Mouse (Mus musculus): ENCODE measurements around the gene Lsm11. TPM values are rescaled to one million over a fixed set of nuclear protein-coding genes. Genes with fewer than 3 reads are reported as not detected.
"Not testable (repeated sequence)": the region's sequence is repeated elsewhere in the genome, so short reads cannot be mapped to it uniquely, and the experiment has no call there.

Gene Lsm11
- polyA plus RNA-seq, 1 experiment from 2014 or later, result 10.0 TPM

DNA sequence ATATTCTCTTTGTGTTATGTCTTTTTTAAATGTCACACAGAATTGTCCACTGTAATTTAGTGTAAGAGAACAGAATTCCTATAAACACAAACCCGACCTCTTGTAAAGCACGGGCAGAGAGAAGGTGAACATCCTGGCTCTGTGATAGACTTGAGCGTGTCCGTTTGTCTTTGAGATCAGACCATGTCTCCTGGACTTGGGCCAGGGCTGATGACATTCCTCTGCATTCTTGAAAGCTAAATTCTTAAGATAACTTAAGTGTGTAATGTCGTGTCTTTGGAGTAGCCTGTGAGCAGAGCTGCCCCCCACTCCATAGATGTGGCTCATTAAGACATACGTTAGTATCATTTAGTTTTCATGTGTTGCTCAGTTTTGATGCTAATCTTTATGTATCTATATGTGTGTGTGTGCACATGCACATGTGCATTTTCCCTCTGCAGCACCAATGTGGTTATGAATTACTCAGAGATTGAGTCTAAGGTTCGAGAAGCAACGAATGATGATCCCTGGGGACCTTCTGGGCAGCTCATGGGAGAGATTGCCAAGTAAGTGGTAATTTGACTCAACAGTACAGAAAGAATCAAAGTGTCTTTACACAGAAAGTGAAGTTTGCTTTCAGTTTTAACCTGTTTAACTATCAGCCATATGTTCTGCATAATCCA lies 61.3 kb downstream of the Lsm11 start:
- no peak for DNase-seq (ENCODE audit: low spot score)

DNA sequence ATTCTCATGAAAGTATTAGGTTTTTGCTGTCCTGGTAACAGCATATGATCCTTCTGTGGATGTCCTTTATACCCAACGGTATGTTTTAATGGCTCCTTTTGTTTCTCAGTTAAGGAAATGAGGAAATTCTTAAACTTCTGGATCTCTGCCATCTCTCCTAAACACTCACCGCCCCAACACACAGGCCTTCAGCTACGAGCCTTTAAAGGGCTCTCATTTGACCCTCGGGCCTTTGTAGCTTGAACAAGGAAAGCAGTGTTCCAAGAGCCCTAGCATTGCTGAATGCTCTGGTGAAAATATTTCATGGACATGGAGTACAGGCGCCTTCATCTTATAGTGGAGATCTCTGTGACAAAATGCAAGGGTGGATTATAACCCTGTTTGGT lies 63.1 kb downstream of the Lsm11 start:
- no peak for DNase-seq (ENCODE audit: low spot score)

- peak; percentile 14 for DNase-seq (ENCODE audit: low spot score)
Measured at GRCm38 (mm10) chr11:45881026-45881682, 63.6 kb downstream of the Lsm11 start.

- DNase-seq (ENCODE audit: low spot score), result not testable (repeated sequence)
Measured at GRCm38 (mm10) chr11:45879366-45879765, 65.4 kb downstream of the Lsm11 start.

Other genes with a start within 250 kb of the Lsm11 start
- 60.0 and 68.2 TPM in 2 replicates for gene Clint1, start 92.9 kb downstream of the Lsm11 start, polyA plus RNA-seq (2015; fragmentation: Nextera tagmentation; extraction: Ambion mirVana)
- gene Thg1l, start 10.6 kb upstream of the Lsm11 start, polyA plus RNA-seq (2015; fragmentation: Nextera tagmentation; extraction: Ambion mirVana), result 12.6 and 12.9 TPM in 2 replicates
- 0.19 and 0.26 TPM in 2 replicates for gene Sox30, start 35.4 kb upstream of the Lsm11 start, polyA plus RNA-seq (2015; fragmentation: Nextera tagmentation; extraction: Ambion mirVana)
- gene Gm12166, start 107.4 kb upstream of the Lsm11 start, polyA plus RNA-seq (2015; fragmentation: Nextera tagmentation; extraction: Ambion mirVana), result 9.7 and 9.8 TPM in 2 replicates
- gene Adam19, start 111.1 kb upstream of the Lsm11 start, polyA plus RNA-seq (2015; fragmentation: Nextera tagmentation; extraction: Ambion mirVana), result 6.5 and 6.7 TPM in 2 replicates
- 0.09 and 0.13 TPM in 2 replicates for gene Nipal4, start 221.6 kb upstream of the Lsm11 start, polyA plus RNA-seq (2015; fragmentation: Nextera tagmentation; extraction: Ambion mirVana)

Data from thymus, postnatal 0 days (tissue).